Mouse (Mus musculus): ENCODE results near the gene Trim32. TPM values are rescaled to one million over a fixed set of nuclear protein-coding genes. Genes with fewer than 3 reads are reported as not detected.

Trim32 gene
- polyA plus RNA-seq, 1 experiment: 21.8 TPM

DNA sequence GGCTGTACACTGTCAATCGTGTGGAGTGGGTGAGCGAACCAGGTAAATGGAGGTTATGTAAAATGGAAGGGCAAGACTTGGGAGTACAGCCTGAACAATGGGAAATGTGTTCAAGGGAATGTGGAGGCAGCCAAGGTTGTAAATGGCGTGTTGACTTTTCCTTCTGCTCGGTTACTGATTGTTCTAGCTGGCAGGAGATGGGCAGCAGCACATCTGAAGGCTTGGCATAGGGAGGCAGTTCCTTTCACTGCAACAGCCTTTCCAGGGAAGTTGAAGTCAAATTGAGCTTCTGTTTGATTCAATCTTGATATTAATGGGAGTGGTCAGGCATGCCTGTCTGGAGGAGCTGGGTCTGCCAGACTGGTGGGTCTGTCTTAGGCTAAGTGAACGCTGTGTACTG is 5.5 kb downstream of the Trim32 start:
- TF ChIP-seq POLR2A (IDR thresholded peaks at IDR 0.05; ENCODE audit: borderline replicate concordance, extremely low read depth, low read depth, low read length) (no peak), CTCF (IDR thresholded peaks at IDR 0.05; ENCODE audit: insufficient read depth, low read length) (no peak)
- no peak overlapping the region for H3K4me3 ChIP-seq (replicated peaks; ENCODE audit: extremely low read depth, low read depth, low read length)
- 67% methylated on average over 5 of the region's 5 CpGs for WGBS
- peaks cover 8% of the 10 kb centered on the region for H3K4me1 ChIP-seq (ENCODE audit: control insufficient read depth, insufficient read depth, low read length)
- DNase-seq: no peak

DNA sequence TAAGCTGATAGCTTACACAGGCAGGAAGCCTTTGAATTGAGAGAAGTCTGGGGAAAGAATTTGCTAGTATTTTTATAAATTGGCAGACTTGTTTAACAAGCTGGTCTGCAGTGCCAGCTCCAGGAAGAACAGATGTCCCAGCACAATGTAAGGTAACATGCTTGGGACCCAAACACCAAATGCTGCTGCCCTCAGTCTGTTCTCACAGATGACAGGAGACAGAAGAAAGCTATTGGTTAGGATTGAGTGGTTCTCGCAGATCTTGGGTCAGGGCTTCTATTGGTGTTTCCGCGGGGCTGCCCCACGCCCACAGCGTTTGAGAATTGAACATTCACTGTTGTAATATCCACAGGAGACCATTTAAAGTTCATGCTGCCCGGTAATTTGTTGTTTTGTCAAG is 6.1 kb downstream of the Trim32 start:
- TF ChIP-seq CTCF (IDR thresholded peaks at IDR 0.05; ENCODE audit: insufficient read depth, low read length) (no peak), POLR2A (IDR thresholded peaks at IDR 0.05; ENCODE audit: borderline replicate concordance, extremely low read depth, low read depth, low read length) (no peak)

DNA sequence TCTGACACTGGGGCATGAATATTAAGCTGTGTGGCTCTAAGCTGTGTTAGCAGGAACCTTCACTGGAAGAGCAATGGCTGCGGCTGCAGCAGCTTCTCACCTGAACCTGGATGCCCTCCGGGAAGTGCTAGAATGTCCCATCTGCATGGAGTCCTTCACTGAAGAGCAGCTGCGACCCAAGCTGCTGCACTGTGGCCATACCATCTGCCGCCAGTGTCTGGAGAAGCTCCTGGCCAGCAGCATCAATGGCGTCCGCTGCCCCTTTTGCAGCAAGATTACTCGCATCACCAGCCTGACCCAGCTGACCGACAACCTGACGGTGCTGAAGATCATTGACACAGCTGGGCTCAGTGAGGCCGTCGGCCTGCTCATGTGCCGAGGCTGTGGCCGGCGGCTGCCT is 8.3 kb downstream of the Trim32 start:
- no peaks in the 10 kb centered on the region for H3K4me1 ChIP-seq (ENCODE audit: control insufficient read depth, insufficient read depth, low read length)
- DNase-seq: no peak
- 97% methylated on average over 14 of the region's 14 CpGs for WGBS
- H3K4me3 ChIP-seq (replicated peaks; ENCODE audit: extremely low read depth, low read depth, low read length): no peak overlapping the region
- TF ChIP-seq POLR2A (IDR thresholded peaks at IDR 0.05; ENCODE audit: borderline replicate concordance, extremely low read depth, low read depth, low read length) (no peak), CTCF (IDR thresholded peaks at IDR 0.05; ENCODE audit: insufficient read depth, low read length) (no peak)

More for the DNA sequence above, 6.1 kb downstream of the Trim32 start:
- H3K4me3 ChIP-seq (replicated peaks; ENCODE audit: extremely low read depth, low read depth, low read length): no peak overlapping the region
- no peak for DNase-seq
- WGBS: 85% methylated on average over 6 of the region's 6 CpGs
- peaks cover 8% of the 10 kb centered on the region for H3K4me1 ChIP-seq (ENCODE audit: control insufficient read depth, insufficient read depth, low read length)

DNA sequence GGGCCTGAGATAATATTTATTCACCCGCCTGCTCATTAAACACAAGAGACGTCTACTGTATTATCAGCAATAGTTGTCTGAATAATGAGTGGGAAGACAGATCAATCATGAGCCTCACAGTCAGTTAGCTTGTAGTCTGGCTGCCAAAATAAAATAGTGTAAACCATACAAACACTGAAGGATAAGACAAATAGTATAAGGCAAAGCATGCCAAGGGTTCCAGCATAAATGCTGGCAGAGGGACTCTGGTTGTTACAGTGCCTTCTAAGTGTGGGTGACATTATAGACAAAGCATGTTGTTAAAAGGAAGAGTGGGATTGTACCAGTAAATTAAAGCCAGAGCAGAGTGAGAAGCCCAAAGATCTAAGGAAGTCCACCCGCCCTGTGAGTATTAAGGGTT is 15.3 kb downstream of the Trim32 start:
- TF ChIP-seq CTCF (IDR thresholded peaks at IDR 0.05; ENCODE audit: insufficient read depth, low read length): no peak
- TF ChIP-seq POLR2A (IDR thresholded peaks at IDR 0.05; ENCODE audit: borderline replicate concordance, extremely low read depth, low read depth, low read length): no peak
- no peak for DNase-seq
- Histone ChIP-seq H3K4me1 (ENCODE audit: control insufficient read depth, insufficient read depth, low read length) (no peaks in the 10 kb centered on the region), H3K4me3 (replicated peaks; ENCODE audit: extremely low read depth, low read depth, low read length) (no peak overlapping the region)
- WGBS: 60% methylated on average over 3 of the region's 3 CpGs

DNA sequence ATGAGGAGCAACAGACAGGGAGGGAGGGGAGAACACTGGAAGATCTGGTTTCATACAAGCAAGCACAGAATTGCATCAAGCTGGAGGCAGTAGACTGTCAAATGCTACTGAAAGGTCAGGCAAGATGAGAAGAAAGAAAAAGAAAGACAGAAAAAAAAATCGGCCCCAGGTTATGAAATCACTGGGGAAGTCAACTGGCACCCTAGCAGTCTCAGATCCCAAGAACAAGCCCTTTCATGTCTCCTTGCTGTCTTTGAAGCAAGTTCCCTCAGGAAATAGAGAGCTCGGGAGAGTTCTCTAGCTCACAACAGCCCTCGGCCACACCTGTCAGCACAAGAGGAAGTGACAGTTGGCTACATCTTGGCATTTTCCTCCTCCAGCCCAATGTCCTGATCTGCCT is 33.4 kb downstream of the Trim32 start:
- WGBS: 65% methylated on average over 3 of the region's 3 CpGs
- TF ChIP-seq POLR2A (IDR thresholded peaks at IDR 0.05; ENCODE audit: borderline replicate concordance, extremely low read depth, low read depth, low read length): no peak
- TF ChIP-seq CTCF (IDR thresholded peaks at IDR 0.05; ENCODE audit: insufficient read depth, low read length): no peak
- Histone ChIP-seq H3K4me3 (replicated peaks; ENCODE audit: extremely low read depth, low read depth, low read length) (no peak overlapping the region), H3K4me1 (ENCODE audit: control insufficient read depth, insufficient read depth, low read length) (no peaks in the 10 kb centered on the region)
- no peak for DNase-seq

DNA sequence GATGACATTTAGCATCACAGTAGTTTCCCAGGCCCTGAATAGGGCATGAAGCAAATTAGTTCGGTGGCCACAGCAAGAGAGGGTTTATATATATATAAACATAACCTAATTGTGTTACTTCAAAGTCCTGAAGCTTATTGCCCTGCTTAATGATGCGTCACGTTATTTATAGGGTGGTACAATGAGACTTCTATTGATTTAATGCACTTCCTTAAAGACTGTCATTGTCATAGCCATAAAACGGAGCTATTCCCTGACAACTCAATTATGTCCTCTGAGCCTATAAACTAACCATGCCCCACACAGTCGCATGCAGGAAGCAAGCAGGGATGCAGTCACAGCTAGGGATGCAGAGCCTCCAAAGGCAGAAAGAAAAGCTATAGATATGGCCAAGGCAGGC is 37.8 kb downstream of the Trim32 start:
- no peak overlapping the region for H3K4me3 ChIP-seq (replicated peaks; ENCODE audit: extremely low read depth, low read depth, low read length)
- H3K4me1 ChIP-seq (ENCODE audit: control insufficient read depth, insufficient read depth, low read length): no peaks in the 10 kb centered on the region
- no peak for DNase-seq
- TF ChIP-seq POLR2A (IDR thresholded peaks at IDR 0.05; ENCODE audit: borderline replicate concordance, extremely low read depth, low read depth, low read length): no peak
- no peak for TF ChIP-seq CTCF (IDR thresholded peaks at IDR 0.05; ENCODE audit: insufficient read depth, low read length)
- WGBS: 51% methylated on average over 5 of the region's 5 CpGs

DNA sequence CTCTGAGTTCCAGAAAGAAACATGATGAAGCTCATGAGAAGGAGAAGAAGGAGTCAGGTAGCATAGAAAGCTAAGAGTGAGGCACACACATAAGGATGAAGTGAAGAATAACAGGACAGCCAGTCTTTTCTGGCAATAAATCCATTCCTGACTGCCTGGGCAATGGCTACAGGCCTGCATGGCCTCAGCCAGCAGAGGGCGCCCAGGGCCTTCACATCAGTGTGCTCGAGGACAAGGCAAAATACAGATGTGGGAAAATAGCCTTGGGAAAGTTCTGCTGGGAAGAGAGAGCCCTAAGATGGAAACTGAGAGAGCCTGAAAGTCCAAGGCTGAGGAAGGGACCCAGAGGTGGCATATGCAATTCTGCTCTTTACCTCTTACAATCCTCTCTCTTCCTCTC is 49.9 kb downstream of the Trim32 start:
- TF ChIP-seq POLR2A (IDR thresholded peaks at IDR 0.05; ENCODE audit: borderline replicate concordance, extremely low read depth, low read depth, low read length) (no peak), CTCF (IDR thresholded peaks at IDR 0.05; ENCODE audit: insufficient read depth, low read length) (peak; percentile 74)
- WGBS: 2% methylated on average over 2 of the region's 2 CpGs
- DNase-seq: peak; percentile 42
- H3K4me1 ChIP-seq (ENCODE audit: control insufficient read depth, insufficient read depth, low read length): no peaks in the 10 kb centered on the region
- no peak overlapping the region for H3K4me3 ChIP-seq (replicated peaks; ENCODE audit: extremely low read depth, low read depth, low read length)

DNA sequence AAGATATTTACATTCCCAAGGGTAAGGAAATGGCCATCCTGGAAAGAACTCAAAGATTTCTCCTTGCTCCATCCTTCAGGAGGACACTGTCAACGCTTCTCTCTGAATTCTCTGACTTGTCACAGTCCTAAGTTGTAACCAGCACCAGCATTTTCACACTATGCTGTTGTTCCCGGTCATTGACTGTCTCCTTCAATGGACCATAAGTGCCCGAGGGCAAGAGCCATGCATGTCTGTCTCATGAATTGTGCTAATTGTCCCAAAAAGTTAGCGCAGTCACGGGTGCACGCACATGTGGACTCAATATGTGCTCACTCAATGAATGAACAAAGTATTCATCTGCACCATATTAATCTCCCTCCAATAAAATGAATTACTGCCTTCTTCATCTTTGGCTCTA is 58.4 kb downstream of the Trim32 start:
- H3K4me3 ChIP-seq (replicated peaks; ENCODE audit: extremely low read depth, low read depth, low read length): no peak overlapping the region
- no peak for DNase-seq
- WGBS: 82% methylated on average over 6 of the region's 6 CpGs

More for the DNA sequence above, 58.4 kb downstream of the Trim32 start:
- TF ChIP-seq POLR2A (IDR thresholded peaks at IDR 0.05; ENCODE audit: borderline replicate concordance, extremely low read depth, low read depth, low read length): no peak
- no peak for TF ChIP-seq CTCF (IDR thresholded peaks at IDR 0.05; ENCODE audit: insufficient read depth, low read length)
- H3K4me1 ChIP-seq (ENCODE audit: control insufficient read depth, insufficient read depth, low read length): no peaks in the 10 kb centered on the region
